Mouse (Mus musculus): ENCODE results near the gene Fam78b. TPM values are rescaled to one million over a fixed set of nuclear protein-coding genes. Genes with fewer than 3 reads are reported as not detected.

Gene Fam78b
- polyA plus RNA-seq (2017; shearing (Covaris generic)): not detected

DNA sequence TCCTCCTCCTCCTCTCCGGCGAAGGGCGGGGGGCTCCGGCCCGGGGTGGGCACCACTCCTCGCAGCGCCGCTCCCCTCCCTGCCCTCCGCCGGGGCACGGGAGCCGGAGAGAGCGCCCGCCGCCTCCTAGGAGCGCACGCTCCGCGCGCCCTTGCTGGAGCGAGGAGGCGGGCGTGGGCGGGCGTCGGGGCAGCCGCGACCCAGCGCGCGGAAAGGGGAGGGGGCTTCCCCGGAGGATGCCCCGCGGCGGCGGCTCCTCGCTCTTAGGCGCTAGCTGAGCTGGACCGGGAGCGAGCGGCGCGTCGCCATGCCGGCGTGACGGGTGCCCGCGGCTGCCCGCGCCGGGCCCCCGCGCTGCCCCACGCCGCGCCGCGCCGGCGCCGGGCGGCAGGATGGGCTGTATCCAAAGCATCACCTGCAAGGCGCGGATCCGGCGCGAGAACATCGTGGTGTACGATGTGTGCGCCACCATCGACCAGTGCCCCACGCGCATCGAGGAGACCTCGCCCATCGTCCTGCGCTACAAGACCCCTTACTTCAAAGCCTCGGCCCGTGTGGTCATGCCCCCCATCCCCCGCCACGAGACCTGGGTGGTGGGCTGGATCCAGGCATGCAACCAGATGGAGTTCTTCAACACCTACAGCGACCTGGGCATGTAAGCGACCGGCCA, at the start of gene Fam78b:
Fam78b (plus strand) TSS at position 244 of the 670 bp plus-strand sequence.

Measured in effector memory CD4-positive, alpha-beta T cell, adult 7 months (primary cell).